Mouse (Mus musculus) central nervous system, embryonic 11.5 days (tissue): ENCODE data around the gene Oxct1. TPM values are rescaled to one million over a fixed set of nuclear protein-coding genes. Genes with fewer than 3 reads are reported as not detected.

Experiments
- polyA plus RNA-seq: library from polyadenylated mRNA; depleted of rRNA; stranded (reverse); fragments of >200 nt; gene quantifications from 2 replicates; pipeline ENCODE4 v1.2.3, GENCODE M21; 2012; rRNA removed

Gene Oxct1
- polyA plus RNA-seq = 78.1 and 78.7 TPM in 2 replicates

GRCm38 (mm10) chr15:4026231-4026773 lies at the start of gene Oxct1:
Oxct1 (plus strand) TSS chr15:4026383.

GRCm38 (mm10) chr15:3979061-3979848 lies 46.9 kb upstream of the Oxct1 start, which contains the start of gene Fbxo4:
Fbxo4 (minus strand) TSS chr15:3979573.

GRCm38 (mm10) chr15:3995448-3996266 lies 30.5 kb upstream of the Oxct1 start, which contains the start of gene AW549877:
AW549877 (minus strand) TSS chr15:3995744.

Other genes with a start within 250 kb of the Oxct1 start
- 7.3 and 9.9 TPM in 2 replicates for gene Fbxo4, start 46.8 kb upstream of the Oxct1 start, polyA plus RNA-seq
- gene AW549877, start 30.6 kb upstream of the Oxct1 start, polyA plus RNA-seq = 34.8 and 57.2 TPM in 2 replicates